In the genomic region with DNA sequence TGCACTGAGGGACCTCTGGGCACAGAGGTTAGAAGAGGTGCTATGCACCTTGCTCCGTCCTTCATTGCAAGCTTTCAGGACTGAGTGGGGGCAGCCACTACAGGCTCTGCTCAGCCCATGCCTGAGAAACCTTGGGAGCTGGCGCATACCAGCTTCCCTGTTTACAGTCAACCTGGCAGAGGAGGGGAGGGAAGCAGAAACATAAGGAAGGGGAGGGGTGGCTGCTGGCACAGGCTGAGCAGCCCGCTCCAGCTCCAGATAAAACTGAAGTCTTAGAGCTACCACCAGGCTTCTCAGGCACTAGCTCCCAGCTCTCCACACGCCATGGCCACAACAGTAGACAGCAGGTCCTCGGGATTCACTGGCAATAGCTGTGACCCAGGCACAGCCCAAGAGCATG, we compare ENCODE assay signal across 18 mouse cellular contexts. TPM values are rescaled to one million over a fixed set of nuclear protein-coding genes. Genes with fewer than 3 reads are reported as not detected.
DNase-seq lines count a peak whose midpoint lies in the region; ATAC-seq and TF ChIP-seq lines count a peak whose summit lies in the region.
"Had no signal": no experiment of that assay in that cellular context is flagged by ENCODE, and none has a peak within 500 bp of the region (broad histone marks: within the 10 kb centered on the region; RNA-seq: fewer than 3 reads in every experiment).

A gene (plus strand): TSS at position 230 of the 400 bp plus-strand sequence.

- no peak within 1 kb of the TSS for H3K27ac ChIP-seq in hindbrain, embryonic 15.5 days (replicated peaks)
- no peak within 1 kb of the TSS for H3K27ac ChIP-seq in hindbrain, embryonic 14.5 days
- no peak within 1 kb of the TSS for H3K27ac ChIP-seq in forebrain, postnatal 0 days (ENCODE audit: low read depth, low read length)
- H3K27ac ChIP-seq: heart, adult 2 months; liver, embryonic 14.5 days; neural tube, embryonic 13.5 days had no signal

- TF ChIP-seq CTCF in brain, embryonic 14.5 days (IDR thresholded peaks at IDR 0.05; ENCODE audit: borderline replicate concordance, extremely low read depth, insufficient read depth, insufficient read length) = no peak
- TF ChIP-seq CTCF in forebrain, postnatal 0 days (IDR thresholded peaks at IDR 0.05; ENCODE audit: low read depth) = no peak

- no peak within 1 kb of the TSS for H3K9ac ChIP-seq in hindbrain, embryonic 15.5 days
- no peak within 1 kb of the TSS for H3K9ac ChIP-seq in hindbrain, embryonic 14.5 days
- H3K9ac ChIP-seq in forebrain, postnatal 0 days = no peak within 1 kb of the TSS
- H3K9ac ChIP-seq: liver, embryonic 14.5 days; neural tube, embryonic 13.5 days had no signal

- H3K9me3 ChIP-seq in hindbrain, embryonic 15.5 days = no peaks in the 10 kb centered on the region
- no peaks in the 10 kb centered on the region for H3K9me3 ChIP-seq in hindbrain, embryonic 14.5 days (ENCODE audit: control insufficient read depth, low read length)
- H3K9me3 ChIP-seq in forebrain, postnatal 0 days (ENCODE audit: low read length) = no peaks in the 10 kb centered on the region
- H3K9me3 ChIP-seq: G1E had no signal

- H3K4me3 ChIP-seq in hindbrain, embryonic 15.5 days = no peak within 1 kb of the TSS
- H3K4me3 ChIP-seq in hindbrain, embryonic 14.5 days (replicated peaks; ENCODE audit: low read length) = no peak within 1 kb of the TSS
- H3K4me3 ChIP-seq in forebrain, postnatal 0 days (ENCODE audit: low read depth, low read length) = no peak within 1 kb of the TSS
- H3K4me3 ChIP-seq: heart, adult 2 months; neural tube, embryonic 13.5 days had no signal

- no peak within 1 kb of the TSS for H3K4me2 ChIP-seq in hindbrain, embryonic 15.5 days
- H3K4me2 ChIP-seq in hindbrain, embryonic 14.5 days (replicated peaks) = no peak within 1 kb of the TSS
- H3K4me2 ChIP-seq in forebrain, postnatal 0 days (ENCODE audit: low read depth) = no peak within 1 kb of the TSS
- H3K4me2 ChIP-seq: neural tube, embryonic 13.5 days had no signal

- TF ChIP-seq POLR2A in brain, embryonic 14.5 days (IDR thresholded peaks at IDR 0.05; ENCODE audit: borderline replicate concordance, extremely low read depth, insufficient read depth, insufficient read length, poor library complexity, severe bottlenecking) = no peak

- no peaks in the 10 kb centered on the region for H3K36me3 ChIP-seq in hindbrain, embryonic 15.5 days
- no peaks in the 10 kb centered on the region for H3K36me3 ChIP-seq in hindbrain, embryonic 14.5 days (replicated peaks; ENCODE audit: control insufficient read depth, insufficient read depth)
- H3K36me3 ChIP-seq in forebrain, postnatal 0 days (ENCODE audit: insufficient read depth) = no peaks in the 10 kb centered on the region
- H3K36me3 ChIP-seq: G1E; neural tube, embryonic 13.5 days had no signal

- H3K4me1 ChIP-seq in hindbrain, embryonic 15.5 days (replicated peaks) = no peaks in the 10 kb centered on the region
- no peaks in the 10 kb centered on the region for H3K4me1 ChIP-seq in hindbrain, embryonic 14.5 days (replicated peaks; ENCODE audit: control insufficient read depth, insufficient read depth, low read length)
- no peaks in the 10 kb centered on the region for H3K4me1 ChIP-seq in forebrain, postnatal 0 days (ENCODE audit: insufficient read depth)
- H3K4me1 ChIP-seq: neural tube, embryonic 13.5 days had no signal

- WGBS in hindbrain, embryonic 15.5 days = 61% methylated on average over 5 of the region's 5 CpGs
- 65% methylated on average over 5 of the region's 5 CpGs for WGBS in hindbrain, embryonic 14.5 days
- 40% methylated on average over 5 of the region's 5 CpGs for WGBS in forebrain, postnatal 0 days

- H3K27me3 ChIP-seq in hindbrain, embryonic 15.5 days = 0 out of 2 replicates have a peak, but pooled peaks cover 4% of the 10 kb centered on the region
- H3K27me3 ChIP-seq in hindbrain, embryonic 14.5 days (ENCODE audit: control insufficient read depth, insufficient read depth, low read length) = no peaks in the 10 kb centered on the region
- H3K27me3 ChIP-seq in forebrain, postnatal 0 days (ENCODE audit: insufficient read depth, low read length) = no peaks in the 10 kb centered on the region

- DNase-seq in hindbrain, embryonic 14.5 days (ENCODE audit: low spot score) = no peak
- peak; percentile 58 for DNase-seq in brain, embryonic 14.5 days (ENCODE audit: low read depth)
- no peak for DNase-seq in forebrain, postnatal 0 days
- peak; percentile 58 for DNase-seq in kidney, postnatal 10 days
- no peak for DNase-seq in neural tube, embryonic 10.5 days (ENCODE audit: extremely low spot score, low spot score)
- DNase-seq: cerebellum, adult 18-20 months; heart, adult 2 months; left cerebral cortex, postnatal 4 days; right cerebral cortex, postnatal 25 days had no signal

- ATAC-seq in hindbrain, embryonic 15.5 days (ENCODE audit: low FRiP score, low read depth) = peak; percentile 19; the same call in 1 of the 2 replicates
- ATAC-seq in hindbrain, embryonic 14.5 days (ENCODE audit: low FRiP score) = no peak
- ATAC-seq in forebrain, postnatal 0 days = peak; percentile 61
- no peak for ATAC-seq in erythroid progenitor cell, adult 5-6 weeks (replicated peaks; ENCODE audit: low FRiP score, poor library complexity, severe bottlenecking)

RNA-seq across cellular contexts. Expression of the gene that starts here (rescaled TPM):
- polyA plus RNA-seq in hindbrain, embryonic 15.5 days (2015; fragmentation: Nextera tagmentation; extraction: Ambion mirVana) = 0.17 TPM in 1 of 2 replicates, not detected in the other
- polyA plus RNA-seq in hindbrain, embryonic 14.5 days (2014; fragmentation: Nextera tagmentation; extraction: Ambion mirVana) = not detected in 2 replicates
- polyA plus RNA-seq in brain, embryonic 14.5 days (2012; rRNA removed) = 0.08 and 0.26 TPM in 2 replicates
- 0.19 and 0.77 TPM in 2 replicates for total RNA-seq in forebrain, postnatal 0 days (2014; rRNA removed)
- 0.38 and 0.53 TPM in 2 replicates for polyA plus RNA-seq in forebrain, postnatal 0 days (2015; fragmentation: Nextera tagmentation; extraction: Ambion mirVana)
- total RNA-seq in erythroid progenitor cell, adult 5-6 weeks (2015; ENCODE audit: low replicate concordance) = not detected in 2 replicates
- total RNA-seq in erythroid progenitor cell, adult 5-6 weeks (2017; ENCODE audit: low replicate concordance) = not detected in 2 replicates
- total RNA-seq: adrenal gland, adult 18-20 months; heart, adult 2 months; megakaryocyte progenitor cell, adult 5-6 weeks had no signal
- polyA plus RNA-seq: G1E; heart, postnatal 0 days; neural tube, embryonic 13.5 days; urinary bladder, adult 2 months had no signal

Comparison
In these comparisons a context has a peak if more than half of its experiments do, and no peak if none do; other contexts are left out.
1. Peak in ATAC-seq in hindbrain, embryonic 15.5 days; RNA of the gene not detected or under 1 TPM.
2. Peak in DNase-seq in brain, embryonic 14.5 days; RNA of the gene not detected or under 1 TPM.
3. Peak in ATAC-seq in forebrain, postnatal 0 days; RNA of the gene not detected or under 1 TPM.